Mouse (Mus musculus) cerebellum, adult 9-11 months (tissue): ENCODE measurements at regions not wholly inside any gene's neighbourhood (a gene's known extent, or its start where the extent isn't known, plus 50 kb on each side); places are given as distances from the start of the nearest gene placed in this dataset.

Experiments used
- DNase-seq: peaks from one replicate; pipeline ENCODE4 v3.0.0; 2022

DNA sequence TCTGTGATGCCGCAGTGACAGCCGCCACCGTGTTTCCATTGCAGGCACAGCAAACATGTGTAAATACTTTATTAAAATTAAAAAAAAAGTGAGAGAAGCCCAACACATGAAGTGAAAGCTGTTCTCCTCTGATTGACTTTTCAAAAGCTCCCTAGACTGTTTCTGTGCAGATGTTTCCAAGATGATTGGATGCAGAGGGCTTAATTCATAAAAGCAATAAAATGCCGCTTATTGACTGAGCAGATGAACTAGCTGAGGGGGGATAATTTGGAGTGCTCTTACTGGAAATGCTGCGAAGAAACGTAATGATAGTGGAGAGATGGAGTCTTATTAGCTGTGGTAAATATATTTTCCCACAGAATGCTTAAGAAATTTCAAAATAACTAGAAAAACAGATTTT lies 170.4 kb downstream of the Rnf144a start:
- DNase-seq: no peak

DNA sequence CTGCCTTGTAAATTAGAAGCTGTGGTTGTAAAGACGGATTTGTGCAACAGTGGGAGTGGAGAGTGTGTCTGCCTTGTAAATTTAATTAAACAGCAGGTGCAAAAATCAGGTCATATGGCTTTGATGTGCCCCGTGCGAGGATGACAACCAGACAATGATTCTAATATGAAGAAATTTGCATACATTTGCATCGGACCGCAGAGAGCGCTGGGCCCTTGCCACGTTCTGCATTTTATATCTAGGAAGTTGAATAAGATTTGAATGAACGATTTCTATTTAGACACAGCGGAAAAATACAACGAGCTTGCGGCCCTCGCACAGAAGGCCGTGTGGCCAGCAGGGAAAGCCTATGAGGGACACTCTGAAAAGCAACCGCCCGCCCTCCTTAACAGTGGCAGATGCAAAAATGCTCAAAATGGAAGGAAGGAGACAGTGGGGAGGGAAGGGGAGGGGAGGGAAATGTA lies 187.5 kb downstream of the Rnf144a start:
- DNase-seq: no peak

DNA sequence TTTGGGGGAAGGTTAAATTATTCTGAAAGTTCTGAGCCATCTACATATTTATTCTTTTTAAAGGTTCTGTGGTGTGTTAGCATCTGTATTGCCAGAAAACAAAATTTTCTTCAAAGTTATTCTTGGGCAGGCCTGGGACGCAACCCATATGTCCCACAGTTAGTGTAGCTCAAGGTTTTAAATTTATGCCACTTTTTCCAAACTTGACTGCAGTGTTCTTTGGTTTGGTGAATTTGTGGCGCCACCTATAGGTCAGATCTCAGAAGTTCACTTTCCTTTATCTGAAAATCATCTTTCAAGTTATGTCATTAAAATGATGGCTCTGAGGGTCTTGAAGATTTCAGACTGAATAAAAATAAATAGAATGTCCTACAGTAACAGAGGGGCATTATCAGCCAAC lies 188.7 kb downstream of the Rnf144a start:
- DNase-seq: no peak

DNA sequence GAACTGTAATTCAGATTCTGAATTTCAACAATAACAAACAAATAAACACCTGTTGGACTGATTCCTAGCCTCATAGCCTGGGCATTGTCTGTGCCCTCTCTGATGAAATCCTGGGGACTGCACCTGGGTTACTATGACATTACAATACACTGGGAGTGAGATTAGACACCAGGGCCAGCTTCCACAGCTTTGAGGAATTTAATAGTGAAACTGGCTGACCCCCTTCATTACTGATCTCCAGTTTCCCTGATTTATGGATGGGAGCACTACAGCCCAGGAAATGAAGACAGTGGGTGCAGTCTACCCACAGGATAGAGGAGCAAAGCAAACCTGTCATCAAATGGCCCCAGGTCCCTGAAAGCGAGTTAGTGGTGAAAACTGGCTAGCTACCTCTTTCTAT lies 202.6 kb downstream of the Rnf144a start:
- no peak for DNase-seq

DNA sequence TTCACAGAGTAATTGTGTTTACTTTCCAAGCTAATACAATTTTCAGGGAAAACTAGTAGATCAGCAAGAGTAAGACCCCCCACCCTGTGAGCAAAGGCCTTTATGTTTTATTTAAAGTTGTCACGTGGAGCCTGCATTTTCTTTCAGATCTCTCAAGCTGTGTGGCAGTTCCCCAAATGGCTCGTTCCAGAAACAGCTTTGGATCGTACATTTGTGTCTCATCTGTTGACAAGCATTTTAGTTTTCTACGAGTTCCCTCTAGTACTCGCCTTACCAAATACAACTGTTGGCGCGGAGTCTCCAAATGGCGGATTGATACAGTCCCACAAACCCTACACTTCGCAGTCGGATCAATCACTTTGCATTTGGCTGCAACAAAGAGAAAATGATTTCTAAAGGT lies 203.6 kb downstream of the Rnf144a start:
- DNase-seq: no peak

DNA sequence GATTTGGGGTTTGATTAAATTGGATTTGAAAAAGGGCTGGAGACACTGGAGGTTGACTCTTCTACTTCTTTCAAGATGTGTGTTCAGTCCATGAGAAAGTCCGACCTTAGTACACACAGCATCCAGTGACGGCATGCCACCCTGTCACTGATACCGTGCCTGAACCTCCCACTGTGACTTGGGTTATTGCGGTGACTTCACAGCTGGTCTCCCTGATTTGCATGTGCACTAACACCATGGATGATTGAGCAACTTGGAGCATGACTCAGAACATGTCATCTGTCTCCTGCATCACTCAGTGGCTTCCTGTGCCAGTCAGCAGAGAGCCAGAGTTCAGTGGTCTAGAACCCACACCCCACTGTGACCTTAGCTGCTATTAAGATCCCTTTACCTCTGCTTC lies 208.3 kb downstream of the Rnf144a start:
- peak; percentile 61 for DNase-seq

DNA sequence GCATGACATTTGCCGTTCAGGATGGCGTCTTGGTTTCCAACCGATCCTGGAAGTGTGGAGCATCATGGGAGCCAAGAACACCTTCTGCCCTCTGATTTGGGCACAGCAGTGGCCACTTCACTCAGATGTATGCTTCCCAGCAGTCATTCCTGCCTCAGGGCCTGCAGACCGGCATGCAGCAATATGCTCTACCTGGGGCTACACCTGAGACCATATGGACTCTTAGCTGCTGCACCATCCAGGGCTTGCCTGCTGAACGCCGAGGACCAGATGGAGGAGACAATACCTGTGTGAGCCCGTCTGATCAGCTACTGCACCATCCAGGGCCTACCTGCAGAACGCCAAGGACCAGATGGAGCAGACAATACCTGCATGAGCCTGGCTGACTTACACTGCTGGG lies 209.0 kb downstream of the Rnf144a start:
- peak; percentile 99 for DNase-seq

DNA sequence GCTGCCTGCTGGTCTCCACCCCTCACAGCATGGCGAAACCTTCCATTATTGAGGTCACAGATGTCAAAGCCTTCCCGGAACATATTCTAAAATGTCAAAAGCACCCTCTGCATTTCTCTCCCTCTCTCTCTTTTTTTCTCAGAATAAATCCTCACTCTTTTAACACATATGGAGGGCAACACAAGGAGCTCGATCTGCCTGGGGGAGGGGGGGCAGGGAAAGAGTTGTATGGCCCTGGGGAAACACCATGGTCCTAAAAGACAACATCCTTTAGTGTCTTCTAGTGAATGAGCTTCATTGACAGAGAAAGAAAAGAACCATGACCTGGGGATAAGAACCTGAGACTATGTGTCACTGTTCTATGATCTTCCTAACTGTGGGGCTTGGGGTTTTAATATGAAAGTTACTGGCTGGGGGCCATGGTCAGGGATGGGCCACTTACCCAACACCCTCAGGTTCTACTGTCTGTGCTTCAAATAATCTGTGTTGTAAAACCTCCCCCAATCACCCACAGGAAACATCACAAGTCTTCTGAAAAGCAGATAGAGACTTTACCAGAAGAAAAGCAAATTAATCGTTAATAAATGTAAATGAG lies 223.0 kb downstream of the Rnf144a start:
- peak; percentile 42 for DNase-seq

DNA sequence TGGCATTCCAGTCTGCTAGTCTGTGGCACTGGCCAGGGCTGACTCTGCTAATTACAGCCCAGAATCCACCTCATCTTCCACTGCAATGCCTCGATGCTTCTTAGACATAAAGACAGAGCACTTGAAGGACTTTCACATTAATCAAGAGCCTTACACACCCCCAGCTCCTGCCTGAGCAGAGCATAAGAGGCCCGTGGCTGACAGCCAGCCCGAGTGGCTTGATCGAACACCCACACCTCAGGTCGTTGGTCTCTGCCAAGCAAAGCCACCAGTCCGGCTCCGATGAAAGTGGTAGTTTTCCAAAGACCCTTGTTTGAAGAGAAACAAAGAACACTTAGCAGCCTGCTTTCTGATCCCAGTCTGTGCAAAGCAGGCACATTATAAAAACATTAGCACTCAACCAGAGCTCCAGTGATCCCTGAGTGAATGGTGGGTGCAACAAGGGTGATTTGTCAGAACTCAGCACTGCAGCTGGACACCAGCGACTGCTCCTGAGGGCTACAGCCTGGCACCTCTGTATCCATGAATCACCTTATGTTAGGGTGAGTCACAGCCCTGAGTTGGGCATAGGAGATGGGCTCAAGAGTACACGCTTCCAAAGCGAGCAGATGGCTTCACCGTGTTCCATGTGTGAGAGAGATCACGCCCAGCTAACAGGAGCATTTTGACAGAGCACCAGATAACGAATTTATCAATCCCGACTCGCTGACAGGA lies 223.6 kb downstream of the Rnf144a start:
- peak; percentile 94 for DNase-seq

DNA sequence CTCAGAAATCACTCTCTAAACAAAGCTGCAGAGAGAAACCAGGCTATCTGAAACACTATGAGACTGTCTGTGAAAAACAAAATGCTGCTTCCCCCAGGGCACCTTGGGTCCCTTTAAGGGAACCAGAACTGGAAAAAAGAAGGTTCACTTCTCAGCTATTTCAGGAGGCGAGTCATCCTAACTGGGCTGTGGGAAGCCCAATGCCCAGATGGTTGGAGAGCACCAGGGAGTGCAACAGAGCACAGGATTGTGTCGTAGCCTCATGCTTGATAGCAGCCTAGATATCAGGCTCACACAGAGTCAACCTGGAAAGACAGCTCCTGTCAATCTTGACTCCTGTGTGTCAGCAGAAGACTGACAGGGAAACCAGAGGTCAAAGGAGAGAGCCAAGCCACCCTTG lies 226.1 kb downstream of the Rnf144a start:
- DNase-seq: peak; percentile 71

DNA sequence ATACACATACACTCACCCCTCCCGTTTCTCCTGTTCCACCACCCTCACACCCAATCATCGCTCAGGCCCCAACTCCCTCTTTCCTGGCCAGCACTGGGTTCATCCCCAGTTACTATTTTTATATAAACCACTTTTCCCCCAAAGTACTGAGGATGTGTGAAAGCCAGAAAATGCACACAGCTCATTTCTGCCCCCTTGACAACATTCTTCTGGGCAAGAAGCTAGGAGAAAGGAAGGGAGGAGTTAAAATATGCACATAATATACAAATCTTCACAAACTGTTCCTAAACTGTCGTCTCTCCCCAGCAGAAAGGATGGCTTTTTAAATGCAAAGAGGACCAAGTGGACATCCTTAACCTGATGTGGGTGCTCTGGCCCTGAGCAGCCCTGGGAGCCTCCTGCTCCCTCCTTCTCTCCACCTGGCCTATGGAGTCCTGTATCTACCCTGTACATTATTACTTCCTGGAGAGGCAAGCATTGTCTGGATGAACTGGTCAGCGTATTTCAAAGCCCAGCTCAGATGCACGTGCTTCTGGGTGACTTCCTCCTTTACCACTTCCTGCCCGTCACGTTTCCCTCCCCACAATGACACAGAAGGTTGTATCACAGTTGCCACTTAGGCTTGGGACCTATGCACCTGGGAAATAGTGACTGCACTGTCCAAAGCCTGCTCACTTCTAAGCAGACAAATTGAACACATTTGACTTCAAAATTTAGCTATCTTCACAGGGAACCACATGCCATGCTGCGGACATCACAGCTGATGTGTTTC lies 227.8 kb downstream of the Rnf144a start:
- DNase-seq: no peak

DNA sequence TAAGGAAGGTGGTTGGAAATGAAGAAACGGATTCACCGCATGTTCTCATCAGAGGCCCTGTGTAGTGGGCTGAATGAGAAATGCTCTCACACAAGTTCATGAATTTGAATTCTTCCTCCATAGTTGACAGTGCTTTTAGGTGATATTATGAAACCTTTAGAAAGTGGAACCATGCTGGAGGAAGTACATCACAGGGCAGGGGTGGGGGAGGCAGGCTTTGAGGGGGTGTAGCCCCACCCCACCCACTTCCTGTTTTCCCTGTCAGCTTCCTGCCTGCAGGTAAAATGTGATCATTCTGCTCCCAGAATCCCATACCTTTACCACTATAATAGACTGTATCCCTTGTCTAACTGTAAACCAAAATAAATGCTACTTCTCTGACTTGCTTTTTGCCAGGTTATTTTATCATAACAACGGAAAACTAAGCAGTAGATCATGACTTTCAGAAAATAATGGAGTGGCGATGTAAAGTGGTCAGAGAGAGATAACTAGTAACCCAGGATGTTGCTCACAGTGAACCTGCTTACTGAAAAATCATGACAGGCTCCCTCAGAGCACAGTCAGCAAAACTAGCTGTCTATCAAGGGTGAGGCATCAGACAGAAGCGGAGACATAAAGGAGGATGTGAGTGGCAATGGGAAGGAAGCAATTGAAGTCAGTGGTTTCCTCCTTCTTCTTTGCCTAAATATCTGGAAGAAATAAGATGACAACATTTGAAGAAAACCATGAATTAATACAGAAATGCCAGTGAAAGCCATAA lies 230.2 kb downstream of the Rnf144a start:
- no peak for DNase-seq

DNA sequence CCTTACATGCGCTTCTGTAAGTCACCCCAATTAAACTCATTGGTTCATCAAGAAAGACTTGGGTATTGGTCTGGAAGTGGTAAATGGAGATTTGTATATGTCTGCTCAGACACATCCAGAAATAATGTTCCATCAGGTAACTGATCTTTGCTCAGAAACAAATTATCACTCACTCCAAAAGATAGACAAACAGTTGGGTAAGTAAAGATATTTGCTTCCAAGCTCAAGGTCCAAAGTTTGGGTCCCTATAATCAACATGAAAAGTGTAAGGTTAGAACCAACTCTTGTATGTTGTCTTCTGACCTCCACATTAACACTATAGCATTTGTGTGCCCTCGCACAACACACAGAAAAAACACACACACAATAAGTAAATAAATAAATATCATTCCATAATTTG lies 232.0 kb downstream of the Rnf144a start:
- no peak for DNase-seq

DNA sequence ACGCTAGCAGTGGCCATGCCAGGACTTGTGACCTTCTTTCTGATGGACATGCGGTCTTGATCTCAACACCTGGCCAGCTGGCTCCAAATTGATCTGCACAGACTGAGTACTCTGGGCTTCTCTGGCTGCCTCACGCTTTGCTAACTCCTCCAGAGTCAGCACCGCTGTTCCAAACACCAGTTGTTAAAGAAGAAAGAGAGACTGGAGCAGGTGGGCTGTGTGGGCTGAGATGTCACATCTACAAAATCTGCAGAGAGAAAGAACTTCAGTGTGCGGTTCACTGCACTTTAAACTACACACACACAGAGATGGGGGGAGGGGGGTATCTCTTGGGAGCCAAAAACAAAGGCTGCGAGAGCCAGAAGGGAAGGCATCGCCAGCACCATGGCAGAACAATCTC lies 234.2 kb downstream of the Rnf144a start:
- DNase-seq: no peak

DNA sequence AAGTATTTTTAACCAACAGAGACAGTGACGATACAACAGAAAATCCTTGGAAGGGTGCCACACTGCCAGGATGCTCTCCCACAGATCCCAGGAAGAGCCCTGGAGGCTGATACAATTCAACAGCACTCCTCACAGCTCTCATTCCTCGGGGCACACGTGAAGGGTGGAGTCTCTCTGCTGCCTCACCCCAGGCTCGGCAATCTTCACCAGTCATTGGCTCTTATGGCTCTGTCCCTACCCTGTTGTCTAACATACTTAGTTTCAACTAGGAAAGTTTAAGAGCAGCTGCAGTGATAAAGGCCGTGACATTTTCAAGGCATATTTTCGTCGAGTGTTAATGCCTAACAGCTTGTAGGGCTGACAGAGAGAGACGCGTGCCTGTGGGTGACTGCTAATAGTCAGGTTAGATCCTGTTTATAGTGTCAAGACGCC lies 238.8 kb downstream of the Rnf144a start:
- DNase-seq: peak; percentile 83

DNA sequence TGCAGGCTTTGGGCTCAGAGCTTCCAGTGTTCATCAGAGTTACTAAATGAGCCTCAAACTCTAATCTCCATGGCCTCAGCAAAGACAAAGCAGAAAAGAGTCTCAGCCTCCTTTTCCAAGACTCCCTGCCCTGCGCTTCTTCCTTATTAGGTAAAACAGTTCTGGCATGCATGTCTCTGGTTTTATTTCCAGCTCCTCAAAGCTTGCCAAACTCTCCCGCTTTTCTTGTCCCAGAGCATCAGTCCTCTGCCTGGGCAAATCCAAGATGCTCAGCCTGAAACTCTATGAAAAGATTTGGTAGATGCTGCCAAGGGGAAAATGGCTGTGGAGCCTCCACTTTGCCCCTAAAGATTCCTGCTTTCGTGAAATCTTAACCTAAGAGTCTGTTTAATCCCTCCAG lies 251.6 kb downstream of the Rnf144a start:
- no peak for DNase-seq

DNA sequence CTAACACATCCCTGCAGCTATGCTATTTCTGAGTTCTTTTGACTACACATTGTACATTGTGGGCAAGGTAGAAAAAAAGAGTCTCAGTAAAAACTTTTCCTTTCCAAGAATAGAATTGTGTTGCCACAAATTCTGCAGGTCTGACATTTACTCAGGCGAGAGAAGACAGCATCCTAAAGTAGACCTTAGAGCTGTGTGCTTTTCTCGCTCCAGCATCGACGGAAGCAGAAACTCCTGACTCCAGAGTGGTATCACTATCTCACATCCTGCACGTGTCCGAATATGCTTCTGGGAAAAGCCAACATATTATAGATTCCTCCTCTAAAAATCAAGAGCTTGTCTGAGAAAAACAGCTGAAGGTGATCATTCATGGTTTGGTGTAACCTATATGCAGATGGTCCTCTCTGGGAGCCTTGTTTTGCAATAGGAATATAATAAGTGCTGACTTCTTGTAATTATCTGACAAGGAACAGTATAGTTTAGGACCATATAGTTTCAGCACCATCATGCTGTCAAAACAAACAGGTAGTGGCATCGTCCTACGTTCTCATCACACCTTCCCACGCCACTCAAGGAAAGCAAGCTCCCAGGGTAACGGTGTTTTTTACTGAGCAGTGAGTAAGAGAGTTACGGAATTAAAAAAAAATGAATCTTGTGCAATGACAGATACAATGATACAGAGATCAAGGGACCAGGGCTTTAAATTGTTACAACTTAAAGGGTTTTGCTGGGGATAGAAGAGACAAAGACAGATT lies 254.0 kb downstream of the Rnf144a start:
- no peak for DNase-seq

DNA sequence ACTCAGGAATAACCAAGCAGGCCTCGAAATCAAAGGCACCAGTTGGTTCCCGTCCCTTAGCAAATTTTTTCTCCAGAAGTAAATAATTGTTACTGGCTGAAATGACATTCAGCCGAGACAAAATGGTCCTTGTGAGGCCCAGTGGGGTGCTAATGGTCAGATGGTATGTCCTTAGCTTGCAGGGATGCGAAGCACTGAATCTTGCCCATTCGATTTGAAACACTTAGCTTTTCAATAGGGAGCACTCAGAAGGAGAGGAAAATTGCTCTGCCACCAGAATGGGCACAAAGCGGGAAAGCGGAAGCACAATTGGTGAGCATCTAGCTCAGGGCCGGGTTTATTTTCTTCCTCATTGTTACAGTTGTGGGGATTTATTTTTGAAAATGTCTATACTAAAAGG lies 262.1 kb downstream of the Rnf144a start:
- no peak for DNase-seq

DNA sequence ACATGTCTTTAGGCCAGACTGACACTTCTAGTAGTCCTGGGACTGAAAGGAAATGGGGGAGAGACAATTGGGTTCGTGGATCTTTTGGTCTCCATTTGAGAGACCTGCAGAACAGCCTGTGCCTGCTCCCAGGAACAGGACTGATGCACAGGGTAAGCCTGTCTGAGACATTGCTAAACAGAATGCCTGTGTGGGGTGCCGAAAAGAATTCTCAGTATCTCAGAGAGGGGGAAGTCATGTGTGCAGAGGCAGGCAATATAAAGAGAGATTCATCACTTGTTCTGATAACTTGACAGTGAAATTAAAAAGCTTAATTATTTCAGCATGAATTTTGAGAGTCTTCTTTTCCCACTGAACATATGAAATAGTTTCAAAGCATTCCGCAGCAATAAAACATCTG lies 268.7 kb downstream of the Rnf144a start:
- DNase-seq: no peak

DNA sequence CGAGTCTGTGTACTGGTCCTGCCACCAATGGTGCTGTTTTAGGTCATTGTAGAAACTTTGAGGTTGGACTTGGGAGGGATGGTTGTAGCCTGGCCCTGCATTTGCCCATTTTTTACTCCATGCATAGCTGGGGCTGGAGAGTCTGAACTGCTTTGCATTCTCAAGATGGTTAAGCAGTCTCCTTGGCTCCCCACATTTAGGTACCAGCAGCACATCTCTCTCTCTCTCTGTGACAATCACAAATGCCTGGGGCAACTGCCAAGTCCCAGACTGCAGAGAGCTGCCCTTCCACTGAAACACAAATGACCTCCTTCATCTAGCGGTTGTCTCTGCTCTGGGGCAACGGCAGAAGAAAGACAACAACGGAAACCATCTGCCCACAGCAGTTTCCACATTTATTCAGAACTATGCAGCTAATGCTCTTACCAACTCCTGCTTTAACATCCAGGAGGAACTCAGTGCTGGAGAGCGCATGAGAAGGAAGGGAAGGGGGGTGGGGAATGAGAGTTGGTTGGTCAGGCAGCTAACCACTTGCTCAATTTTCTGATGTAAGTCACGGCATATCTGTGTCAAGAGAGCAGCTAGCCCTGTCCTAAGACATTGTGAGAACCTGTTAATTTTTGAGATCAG lies 269.9 kb downstream of the Rnf144a start:
- DNase-seq: peak; percentile 20

DNA sequence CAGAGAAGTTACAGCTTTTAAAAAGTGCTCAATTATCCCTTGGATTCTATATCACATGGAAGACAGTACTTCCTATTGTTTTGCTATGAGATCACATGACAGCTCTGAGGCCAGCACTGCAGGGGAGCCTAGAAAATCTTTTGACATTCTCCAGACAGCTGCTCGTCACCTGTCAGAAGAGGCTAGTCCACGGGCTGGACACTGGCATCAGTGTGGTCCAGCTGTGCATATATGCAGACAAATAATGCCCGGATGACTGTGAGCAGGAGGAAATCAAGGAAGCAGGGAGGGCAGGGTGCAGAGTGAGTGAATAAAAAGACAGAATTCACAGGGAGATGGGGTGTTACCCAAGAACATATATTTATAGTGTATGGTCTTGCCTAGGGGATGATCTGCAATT lies 270.4 kb downstream of the Rnf144a start:
- no peak for DNase-seq

DNA sequence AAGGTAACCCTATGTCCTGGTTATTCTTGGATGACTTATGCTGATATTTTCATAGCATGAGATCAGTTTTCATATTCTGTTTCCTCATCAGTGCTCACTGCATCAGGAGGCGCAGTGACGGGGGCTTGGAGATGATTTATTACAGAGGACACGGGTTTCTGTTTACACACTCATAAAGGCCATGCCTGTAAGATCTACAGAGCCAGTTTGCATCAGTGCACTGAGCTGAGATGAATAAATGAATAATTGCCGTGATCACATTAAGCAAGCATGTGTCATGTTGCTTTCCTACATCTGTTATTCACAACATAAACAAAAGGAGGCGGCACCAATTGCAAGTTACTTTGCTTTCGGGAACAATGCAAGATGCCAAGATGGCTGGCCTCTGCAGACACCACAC lies 271.6 kb downstream of the Rnf144a start:
- no peak for DNase-seq
